ENCODE assay signal across 22 mouse cellular contexts in the genomic region with DNA sequence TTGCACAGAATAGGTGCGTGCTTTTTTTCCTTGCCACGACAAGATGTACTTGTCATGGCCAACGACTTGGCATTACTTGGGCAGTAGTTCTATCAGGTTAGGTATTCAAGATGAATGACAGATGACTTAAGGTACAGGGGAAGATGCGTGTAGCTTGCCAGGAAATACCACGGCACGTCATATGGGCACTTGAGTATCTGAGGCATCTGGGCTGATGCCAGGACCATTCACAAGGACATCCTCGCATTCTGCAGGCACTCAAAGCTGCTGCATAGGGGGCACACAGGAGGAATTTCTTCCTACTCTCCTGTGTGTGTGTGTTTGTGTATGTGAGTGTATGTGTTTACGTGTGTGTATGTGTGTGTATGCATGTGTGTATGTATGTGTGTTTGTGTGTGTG.
"Had no signal": no experiment of that assay in that cellular context is flagged by ENCODE, and none has a peak within 500 bp of the region (broad histone marks: within the 10 kb centered on the region; RNA-seq: fewer than 3 reads in every experiment).

No protein-coding gene starts in this region.

- DNase-seq: gastrocnemius, adult 2 months; gastrocnemius, postnatal 10 days; gastrocnemius, postnatal 25 days; heart, adult 18-20 months; heart, postnatal 10 days; heart, postnatal 4 days; kidney, adult 18-20 months; kidney, adult 8-10 months; kidney, postnatal 10 days; kidney, postnatal 25 days; kidney, postnatal 4 days; liver had no signal

- H3K4me3 ChIP-seq: gastrocnemius, adult 2 months; heart, embryonic 10.5 days; heart, embryonic 12.5 days; hindbrain, embryonic 10.5 days; hindbrain, embryonic 12.5 days; intestine, embryonic 15.5 days; layer of hippocampus, adult 2 months; left cerebral cortex, adult 2 months; limb, embryonic 10.5 days; limb, embryonic 12.5 days had no signal

- H3K4me2 ChIP-seq: heart, embryonic 12.5 days; hindbrain, embryonic 12.5 days; hindbrain, embryonic 14.5 days; intestine, embryonic 15.5 days; limb, embryonic 12.5 days had no signal

- H3K27me3 ChIP-seq: heart, embryonic 12.5 days; hindbrain, embryonic 12.5 days; intestine, embryonic 15.5 days; limb, embryonic 12.5 days had no signal

- H3K4me1 ChIP-seq: heart, embryonic 10.5 days; hindbrain, embryonic 12.5 days; intestine, embryonic 15.5 days had no signal

- H3K36me3 ChIP-seq: heart, embryonic 10.5 days; heart, embryonic 12.5 days; hindbrain, embryonic 10.5 days; hindbrain, embryonic 12.5 days; intestine, embryonic 15.5 days; limb, embryonic 10.5 days; limb, embryonic 12.5 days had no signal
